Mouse (Mus musculus) thymus, adult 2 months (tissue): ENCODE results near the gene Gria1. TPM values are rescaled to one million over a fixed set of nuclear protein-coding genes. Genes with fewer than 3 reads are reported as not detected.

Experiments
- DNase-seq: peaks from one replicate; pipeline ENCODE4 v3.0.0; 2021
- H3K27ac ChIP-seq: fragments of 200-500 bp; 2 replicates; pipeline ENCODE4 v1.5.1; 2012; ENCODE audit warnings: low read length, control low read depth; ENCODE audit not compliant: control insufficient read depth, insufficient read depth
- H3K27me3 ChIP-seq: fragments of 200-500 bp; 2 replicates; pipeline ENCODE4 v1.6.1; 2012; ENCODE audit warnings: mild to moderate bottlenecking, low read length, moderate library complexity, mixed read lengths; ENCODE audit not compliant: control insufficient read depth, insufficient read depth
- H3K36me3 ChIP-seq: fragments of 200-500 bp; 2 replicates; pipeline ENCODE4 v1.6.1; 2012; ENCODE audit warnings: mild to moderate bottlenecking, low read length, moderate library complexity; ENCODE audit not compliant: control insufficient read depth, insufficient read depth
- H3K4me1 ChIP-seq: fragments of 200-500 bp; replicated peaks from 2 replicates; pipeline ENCODE4 v1.6.1; 2012; ENCODE audit warnings: low read length; ENCODE audit not compliant: control insufficient read depth, insufficient read depth
- H3K4me3 ChIP-seq: fragments of 200-500 bp; 2 replicates; pipeline ENCODE4 v1.5.1; 2012; ENCODE audit warnings: mild to moderate bottlenecking, low read length, control low read depth, moderate library complexity; ENCODE audit not compliant: control insufficient read depth, insufficient read depth
- CTCF ChIP-seq: fragments of 200-500 bp; IDR thresholded peaks from 2 replicates; pipeline ENCODE4 v1.5.1; 2012; ENCODE audit warnings: mild to moderate bottlenecking, control low read depth, low read length, moderate library complexity, borderline replicate concordance; ENCODE audit not compliant: control insufficient read depth, poor library complexity, insufficient read depth; ENCODE audit errors: extremely low read depth
- POLR2A ChIP-seq: fragments of 200-500 bp; IDR thresholded peaks from 2 replicates; pipeline ENCODE4 v1.6.1; 2012; ENCODE audit warnings: mild to moderate bottlenecking, low read length, control low read depth, moderate library complexity; ENCODE audit not compliant: control insufficient read depth, poor library complexity, insufficient read depth; ENCODE audit errors: extremely low read depth
- WGBS: fragments of 180-500 bp; shearing (Covaris S2); methylation state at CpG from one replicate; pipeline ENCODE4 v1.1.7; 2018; 5-methylcytosine and 5-hydroxymethylcytosine counted together
- polyA plus RNA-seq: library from polyadenylated mRNA; depleted of rRNA; stranded (reverse); fragments of >200 nt; gene quantifications from 2 replicates; pipeline ENCODE4 v1.2.3, GENCODE M21; 2012; rRNA removed

Gria1 gene
- 0.04 and 0.05 TPM in 2 replicates for polyA plus RNA-seq

DNA sequence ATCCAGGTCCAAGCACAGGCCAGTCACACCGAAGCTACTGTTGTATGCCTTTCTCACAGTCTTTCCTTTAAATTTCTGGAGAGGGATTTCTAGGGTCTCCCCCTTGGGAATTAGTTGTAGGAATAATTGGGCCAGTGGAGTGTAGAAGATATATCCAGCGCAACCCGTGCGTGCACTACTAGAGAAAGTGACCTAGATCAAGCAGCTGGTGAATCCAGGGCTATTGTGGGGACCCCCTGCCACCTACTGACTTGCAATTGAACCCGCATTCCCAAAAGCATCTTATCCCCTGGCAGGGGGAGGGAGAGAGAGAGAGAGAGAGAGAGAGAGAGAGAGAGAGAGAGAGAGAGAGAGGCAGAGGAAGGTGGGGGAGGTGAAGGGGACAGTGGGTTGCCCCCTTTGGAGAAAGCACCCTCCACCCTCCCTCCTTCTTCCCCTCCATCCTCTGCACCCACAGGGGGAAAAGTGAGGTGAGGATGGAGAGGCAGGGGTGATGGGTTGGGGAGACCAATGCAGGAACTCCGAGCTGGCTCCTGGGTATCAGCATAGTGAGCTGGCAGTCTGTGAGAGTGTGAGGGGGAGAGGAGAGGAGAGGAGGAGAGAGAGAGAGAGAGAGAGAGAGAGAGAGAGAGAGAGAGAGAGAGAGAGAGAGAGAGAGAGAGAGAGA, at the start of gene Gria1:
Gene Gria1 (plus strand): TSS at position 364 of the 667 bp plus-strand sequence.
- no peak within 1 kb of the TSS for H3K27ac ChIP-seq
- H3K4me3 ChIP-seq, result no peak within 1 kb of the TSS
- no peaks in the 10 kb centered on the region for H3K36me3 ChIP-seq
- H3K27me3 ChIP-seq, result no peaks in the 10 kb centered on the region
- H3K4me1 ChIP-seq, result no peaks in the 10 kb centered on the region
- 46% methylated on average over 6 of the region's 6 CpGs for WGBS
- TF ChIP-seq CTCF (no peak), POLR2A (no peak)
- no peak for DNase-seq

DNA sequence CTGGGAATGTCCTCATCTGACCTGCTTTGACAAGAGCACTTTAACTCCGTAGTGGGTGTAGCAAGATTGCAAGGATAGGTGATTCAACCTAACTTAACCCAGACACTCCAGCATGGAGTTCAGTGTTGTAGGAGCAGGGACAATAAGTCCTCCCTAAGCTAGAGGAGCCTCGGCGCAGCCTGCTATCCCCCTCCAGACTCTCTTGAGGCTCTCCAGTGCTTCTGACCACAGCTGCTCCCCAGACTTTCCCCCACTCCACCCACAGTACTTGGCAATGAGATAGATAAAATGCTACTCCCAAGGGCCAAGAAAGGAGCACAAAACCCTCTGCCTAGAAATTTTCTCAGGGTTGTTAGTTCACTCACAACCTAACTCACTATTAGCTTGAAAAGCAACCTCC, 49.4 kb upstream of the Gria1 start:
- Histone ChIP-seq H3K27me3 (no peaks in the 10 kb centered on the region), H3K27ac (no peak overlapping the region), H3K4me3 (no peak overlapping the region), H3K4me1 (no peaks in the 10 kb centered on the region), H3K36me3 (no peaks in the 10 kb centered on the region)
- WGBS, result 97% methylated on average over 3 of the region's 3 CpGs
- no peak for TF ChIP-seq CTCF
- TF ChIP-seq POLR2A, result no peak
- no peak for DNase-seq

DNA sequence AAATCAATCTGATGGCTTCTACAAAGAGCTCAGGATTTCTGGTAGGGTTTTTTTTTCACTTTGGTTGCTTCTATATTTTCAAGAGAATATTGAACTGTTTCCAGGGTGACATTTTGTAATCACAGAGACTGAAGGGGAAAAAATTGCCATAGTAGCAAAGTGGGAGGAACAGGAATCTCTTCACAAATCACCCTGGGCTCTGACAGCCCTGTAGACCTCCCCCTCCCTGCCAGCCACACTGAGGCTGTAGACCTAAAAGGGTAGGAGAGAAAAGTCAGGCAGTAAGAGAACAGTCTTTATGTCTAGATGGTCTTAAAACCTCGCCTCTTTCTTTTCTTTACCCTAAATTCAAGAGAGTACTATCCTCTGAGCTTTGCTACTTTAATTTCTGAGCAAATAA, 38.4 kb upstream of the Gria1 start:
- Histone ChIP-seq H3K36me3 (no peaks in the 10 kb centered on the region), H3K4me1 (no peaks in the 10 kb centered on the region), H3K27ac (no peak overlapping the region), H3K4me3 (no peak overlapping the region), H3K27me3 (no peaks in the 10 kb centered on the region)
- DNase-seq, result no peak
- TF ChIP-seq CTCF, result no peak
- no peak for TF ChIP-seq POLR2A
- WGBS, result 68% methylated on average over 1 of the region's 1 CpGs

DNA sequence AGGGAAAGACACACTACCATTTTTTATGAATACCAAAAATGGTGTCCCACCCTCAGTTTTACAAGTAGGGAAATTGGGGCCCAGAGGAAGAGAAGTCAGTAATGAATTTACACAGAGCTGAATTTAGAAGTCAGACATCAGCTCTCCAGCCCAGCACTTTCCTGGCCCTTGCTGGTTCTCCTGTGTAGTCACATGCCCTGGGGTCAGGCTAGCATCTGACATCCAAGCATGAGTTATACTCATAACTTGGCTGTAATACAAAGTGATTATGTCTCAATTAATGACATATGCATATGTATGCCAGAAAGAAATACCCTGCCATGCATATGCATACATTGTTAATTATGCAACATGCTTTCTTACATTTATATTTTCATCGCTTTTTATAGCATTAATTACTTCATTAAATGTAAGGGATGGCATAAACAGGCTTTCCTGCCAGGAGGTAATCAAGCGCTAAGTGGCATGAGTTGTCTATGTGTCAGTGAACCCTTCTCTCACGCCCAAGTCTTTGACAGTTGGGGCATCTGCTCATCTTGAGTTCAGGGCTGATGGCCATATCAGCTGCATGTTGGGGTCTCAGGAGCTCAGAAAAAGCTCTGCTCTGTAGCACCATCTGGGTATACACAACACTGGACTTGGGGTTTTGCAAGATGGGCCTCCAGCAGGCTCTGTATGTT, 26.7 kb upstream of the Gria1 start:
- H3K4me1 ChIP-seq, result no peaks in the 10 kb centered on the region
- H3K4me3 ChIP-seq, result no peak overlapping the region
- H3K27me3 ChIP-seq, result no peaks in the 10 kb centered on the region
- DNase-seq, result no peak
- TF ChIP-seq CTCF (no peak), POLR2A (no peak)
- H3K36me3 ChIP-seq, result no peaks in the 10 kb centered on the region
- 94% methylated on average over 3 of the region's 3 CpGs for WGBS
- no peak overlapping the region for H3K27ac ChIP-seq

DNA sequence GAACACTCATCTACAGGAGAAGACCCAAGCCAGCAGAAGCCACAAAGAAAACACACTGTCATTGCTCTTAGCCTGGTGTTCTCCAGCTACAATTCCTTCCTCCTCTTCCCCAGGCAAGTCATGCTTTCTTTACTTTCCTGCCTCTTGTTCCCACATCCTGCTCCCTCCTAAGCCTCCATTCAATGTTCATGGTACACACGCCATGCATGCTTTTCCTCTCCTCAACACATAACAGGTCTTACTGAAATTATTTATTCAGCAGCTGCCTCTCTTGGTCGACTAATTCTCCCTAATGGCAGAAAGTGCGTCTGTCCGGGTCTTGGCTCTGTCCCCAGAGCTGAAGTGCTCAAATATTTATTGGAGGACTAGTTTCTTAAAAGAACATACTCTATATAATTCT, 25.7 kb upstream of the Gria1 start:
- no peaks in the 10 kb centered on the region for H3K4me1 ChIP-seq
- WGBS, result 83% methylated on average over 4 of the region's 4 CpGs
- TF ChIP-seq POLR2A, result no peak
- TF ChIP-seq CTCF, result no peak
- DNase-seq, result no peak
- H3K27ac ChIP-seq, result no peak overlapping the region
- no peaks in the 10 kb centered on the region for H3K27me3 ChIP-seq
- no peaks in the 10 kb centered on the region for H3K36me3 ChIP-seq
- H3K4me3 ChIP-seq, result no peak overlapping the region

DNA sequence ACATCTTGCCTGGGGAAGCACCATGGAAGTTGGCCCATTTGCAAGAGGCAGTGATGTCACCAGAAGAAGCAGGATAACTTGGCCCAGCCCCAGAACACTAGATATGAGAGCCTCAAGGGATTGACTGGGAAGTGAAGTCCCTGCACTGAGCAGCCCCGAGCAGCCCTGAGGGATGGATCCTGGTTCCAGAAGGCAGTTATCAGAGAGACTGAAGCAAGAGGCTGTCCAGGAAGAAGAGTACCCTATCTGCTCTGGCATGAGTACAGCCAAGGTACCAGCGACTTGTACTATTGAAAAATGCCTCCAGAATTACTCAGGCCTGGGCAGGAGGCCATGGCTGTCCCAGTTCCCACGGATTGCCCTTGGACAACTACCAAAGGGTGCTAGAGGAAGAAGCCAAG, 11.6 kb upstream of the Gria1 start:
- TF ChIP-seq CTCF (no peak), POLR2A (no peak)
- no peaks in the 10 kb centered on the region for H3K36me3 ChIP-seq
- no peaks in the 10 kb centered on the region for H3K27me3 ChIP-seq
- no peaks in the 10 kb centered on the region for H3K4me1 ChIP-seq
- H3K27ac ChIP-seq, result no peak overlapping the region
- 83% methylated on average over 3 of the region's 3 CpGs for whole genome bisulfite sequencing
- no peak overlapping the region for H3K4me3 ChIP-seq
- no peak for DNase-seq
